Mouse (Mus musculus) CD4-positive naive resting alpha-beta T cell, adult 57 days (primary cell): ENCODE measurements around the gene Nme3. TPM values are rescaled to one million over a fixed set of nuclear protein-coding genes. Genes with fewer than 3 reads are reported as not detected.

Experiments used
- total RNA-seq: library from RNA; stranded (reverse); gene quantifications from one replicate; pipeline ENCODE4 v1.2.4, GENCODE M21; 2023

Gene Nme3
- 26.5 TPM for total RNA-seq

GRCm38 (mm10) chr17:24896241-24896992 lies at the start of gene Nme3:
Nme3 (plus strand) TSS chr17:24896500.

GRCm38 (mm10) chr17:24850065-24850772 lies 46.1 kb upstream of the Nme3 start, which contains the start of gene Fahd1:
Fahd1 (minus strand) TSS chr17:24850364.

GRCm38 (mm10) chr17:24865776-24866175 lies 30.5 kb upstream of the Nme3 start, which contains the start of gene Igfals:
Igfals (plus strand) TSS chr17:24865997.

GRCm38 (mm10) chr17:24886134-24886931 lies 10.0 kb upstream of the Nme3 start, which contains the start of the genes Nubp2 and Spsb3:
Nubp2 (minus strand) TSS chr17:24886349.
Spsb3 (plus strand) TSS chr17:24886643.

GRCm38 (mm10) chr17:24894995-24895547 lies 1.2 kb upstream of the Nme3 start, which contains the start of the genes Eme2 and Mrps34:
Eme2 (minus strand) TSS chr17:24895087.
Mrps34 (plus strand) TSS chr17:24895116.

GRCm38 (mm10) chr17:24936259-24937237 lies 40.2 kb downstream of the Nme3 start, which contains the start of gene Mapk8ip3:
Mapk8ip3 (minus strand) TSS chr17:24936977.

Other genes starting within 250 kb of the Nme3 start
- gene Slc9a3r2, start 246.2 kb upstream of the Nme3 start, total RNA-seq = 0.74 TPM
- gene Npw, start 238.0 kb upstream of the Nme3 start, total RNA-seq = not detected
- 65.9 TPM for gene Zfp598, start 226.8 kb upstream of the Nme3 start, total RNA-seq
- not detected for gene Syngr3, start 206.5 kb upstream of the Nme3 start, total RNA-seq
- gene Gfer, start 200.3 kb upstream of the Nme3 start, total RNA-seq = 19.5 TPM
- 3.9 TPM for gene Noxo1, start 200.3 kb upstream of the Nme3 start, total RNA-seq
- gene Tbl3, start 188.8 kb upstream of the Nme3 start, total RNA-seq = 24.9 TPM
- not detected for gene Rnf151, start 178.4 kb upstream of the Nme3 start, total RNA-seq
- 1,499 TPM for gene Rps2, start 178.4 kb upstream of the Nme3 start, total RNA-seq
- gene Ndufb10, start 172.0 kb upstream of the Nme3 start, total RNA-seq = 70.6 TPM
- not detected for gene Rpl3l, start 168.7 kb upstream of the Nme3 start, total RNA-seq
- gene Msrb1, start 159.9 kb upstream of the Nme3 start, total RNA-seq = 37.8 TPM
- gene Hs3st6, start 143.5 kb upstream of the Nme3 start, total RNA-seq = not detected
- not detected for gene Meiob, start 92.2 kb upstream of the Nme3 start, total RNA-seq
- gene Hagh, start 56.4 kb upstream of the Nme3 start, total RNA-seq = 33.2 TPM
- gene Fahd1, start 46.1 kb upstream of the Nme3 start, total RNA-seq = 2.7 TPM
- gene Igfals, start 30.5 kb upstream of the Nme3 start, total RNA-seq = not detected
- 52.8 TPM for gene Nubp2, start 10.2 kb upstream of the Nme3 start, total RNA-seq
- gene Spsb3, start 9.9 kb upstream of the Nme3 start, total RNA-seq = 31.2 TPM
- gene Eme2, start 1.4 kb upstream of the Nme3 start, total RNA-seq = 59.7 TPM
- 45.5 TPM for gene Mrps34, start 1.4 kb upstream of the Nme3 start, total RNA-seq
- 237 TPM for gene Mapk8ip3, start 40.5 kb downstream of the Nme3 start, total RNA-seq
- gene Jpt2, start 64.2 kb downstream of the Nme3 start, total RNA-seq = 21.3 TPM
- gene Cramp1l, start 119.3 kb downstream of the Nme3 start, total RNA-seq = 39.6 TPM
- gene Ift140, start 119.6 kb downstream of the Nme3 start, total RNA-seq = 28.6 TPM
- gene Tmem204, start 187.1 kb downstream of the Nme3 start, total RNA-seq = 0.33 TPM
- 32.6 TPM for gene Telo2, start 219.5 kb downstream of the Nme3 start, total RNA-seq
- gene Ptx4, start 224.3 kb downstream of the Nme3 start, total RNA-seq = not detected
- 30.3 TPM for gene Clcn7, start 236.9 kb downstream of the Nme3 start, total RNA-seq